Mouse (Mus musculus) heart, embryonic 10.5 days (tissue): ENCODE data around the gene Samd4b. TPM values are rescaled to one million over a fixed set of nuclear protein-coding genes. Genes with fewer than 3 reads are reported as not detected.

Experiments used
- DNase-seq: peaks from one replicate; pipeline ENCODE4 v3.0.0-alpha.2; 2017; ENCODE audit warnings: low spot score
- H3K27ac ChIP-seq: fragments of 300-500 bp; sonication (generic); 2 replicates; pipeline ENCODE4 v1.5.1; 2016; ENCODE audit warnings: mild to moderate bottlenecking
- H3K27me3 ChIP-seq: fragments of 300-500 bp; sonication (generic); 2 replicates; pipeline ENCODE4 v1.6.1; 2016; ENCODE audit warnings: mild to moderate bottlenecking; ENCODE audit not compliant: poor library complexity, insufficient read depth, severe bottlenecking
- H3K36me3 ChIP-seq: fragments of 300-500 bp; sonication (generic); 2 replicates; pipeline ENCODE4 v1.6.1; 2016; ENCODE audit warnings: mild to moderate bottlenecking, moderate library complexity
- H3K4me1 ChIP-seq: fragments of 300-500 bp; sonication (generic); 2 replicates; pipeline ENCODE4 v1.6.1; 2016; ENCODE audit warnings: mild to moderate bottlenecking
- H3K4me3 ChIP-seq: fragments of 300-500 bp; sonication (generic); 2 replicates; pipeline ENCODE4 v1.5.1; 2016; ENCODE audit warnings: mild to moderate bottlenecking, moderate library complexity
- H3K9me3 ChIP-seq: fragments of 300-500 bp; sonication (generic); 2 replicates; pipeline ENCODE4 v1.6.1; 2016; ENCODE audit warnings: mild to moderate bottlenecking, moderate library complexity
- WGBS: fragments of 180-500 bp; shearing (Covaris S2); methylation state at CpG from one replicate; pipeline ENCODE4 v1.1.7; 2016; 5-methylcytosine and 5-hydroxymethylcytosine counted together
- polyA plus RNA-seq: library from polyadenylated mRNA; unstranded; fragments of >200 nt; fragmentation: Nextera tagmentation; extraction: Ambion mirVana; gene quantifications from 2 replicates; pipeline ENCODE4 v1.2.1, GENCODE M21; 2016

Samd4b gene
- polyA plus RNA-seq, 1 experiment from 2014 or later, result 29.7 TPM

DNA sequence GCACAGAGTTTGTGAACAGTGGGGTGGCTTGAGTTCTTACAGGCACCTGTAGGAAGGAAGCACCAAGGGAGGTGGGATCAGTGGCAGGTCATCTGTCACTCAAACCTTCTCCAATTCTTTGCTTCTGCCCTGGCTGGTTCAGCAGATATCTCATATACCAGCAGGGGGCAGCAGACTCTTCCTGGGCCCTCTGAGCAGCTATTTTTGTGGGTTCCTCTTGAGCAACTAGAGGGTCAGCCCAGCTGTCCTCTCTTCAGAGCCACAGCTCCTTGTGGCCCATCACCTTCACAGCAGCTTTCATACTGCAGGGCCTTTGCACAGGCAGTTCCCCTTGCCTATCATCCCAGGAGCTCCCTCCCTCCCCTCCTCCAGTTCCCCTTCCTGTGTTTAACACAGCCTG lies 29.7 kb downstream of the Samd4b start:
- no peak for DNase-seq
- Histone ChIP-seq H3K36me3 (peaks cover 66% of the 10 kb centered on the region), H3K4me1 (peaks cover 41% of the 10 kb centered on the region), H3K4me3 (no peak overlapping the region), H3K27ac (no peak overlapping the region), H3K9me3 (no peaks in the 10 kb centered on the region), H3K27me3 (no peaks in the 10 kb centered on the region)

DNA sequence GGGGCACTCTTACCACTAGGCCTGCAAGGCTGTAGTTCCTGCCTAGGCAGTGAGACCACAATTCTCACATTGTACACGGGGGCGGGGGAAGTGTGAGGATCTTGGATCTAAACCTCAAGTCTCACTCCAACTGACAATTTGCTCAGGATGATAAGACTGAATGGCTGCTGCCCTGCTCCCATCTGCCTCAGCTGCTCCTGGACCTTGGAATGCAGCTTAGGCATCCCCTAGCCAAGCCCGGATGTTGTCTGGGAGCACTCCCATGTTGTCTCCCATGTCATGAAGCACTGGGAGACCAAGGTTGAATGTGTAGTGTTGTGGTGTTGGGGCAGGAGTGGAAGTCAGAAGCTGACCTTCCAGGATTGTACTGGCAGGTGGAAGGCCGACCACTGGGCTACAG lies 30.4 kb downstream of the Samd4b start:
- WGBS, result 79% methylated on average over 4 of the region's 4 CpGs
- Histone ChIP-seq H3K4me1 (peaks cover 34% of the 10 kb centered on the region), H3K4me3 (no peak overlapping the region), H3K9me3 (no peaks in the 10 kb centered on the region), H3K36me3 (peaks cover 73% of the 10 kb centered on the region), H3K27me3 (no peaks in the 10 kb centered on the region), H3K27ac (no peak overlapping the region)
- DNase-seq, result no peak

DNA sequence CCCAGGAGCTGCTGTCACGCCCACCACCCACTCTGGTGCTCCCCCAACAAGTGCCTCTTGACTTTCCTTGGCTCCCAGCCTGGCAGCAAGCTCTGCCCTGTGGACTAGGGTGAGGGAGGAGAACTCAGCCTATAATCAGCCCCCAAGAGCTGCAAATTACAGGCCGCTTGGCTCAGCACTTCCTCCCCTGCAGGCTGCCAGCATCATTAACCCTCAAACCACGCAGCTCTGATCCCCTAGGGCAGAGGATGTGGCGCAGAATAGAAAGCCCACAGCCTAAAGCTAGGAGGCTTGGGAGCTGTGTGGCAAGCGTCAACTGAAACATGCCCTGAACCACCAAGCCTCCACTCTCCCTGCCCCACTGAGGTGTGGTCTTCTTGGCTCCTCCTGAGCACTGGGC lies 32.5 kb downstream of the Samd4b start:
- Histone ChIP-seq H3K36me3 (peaks cover 92% of the 10 kb centered on the region), H3K4me1 (peaks cover 14% of the 10 kb centered on the region), H3K9me3 (no peaks in the 10 kb centered on the region), H3K27me3 (no peaks in the 10 kb centered on the region), H3K4me3 (no peak overlapping the region), H3K27ac (no peak overlapping the region)
- no peak for DNase-seq
- WGBS, result 80% methylated on average over 5 of the region's 5 CpGs

DNA sequence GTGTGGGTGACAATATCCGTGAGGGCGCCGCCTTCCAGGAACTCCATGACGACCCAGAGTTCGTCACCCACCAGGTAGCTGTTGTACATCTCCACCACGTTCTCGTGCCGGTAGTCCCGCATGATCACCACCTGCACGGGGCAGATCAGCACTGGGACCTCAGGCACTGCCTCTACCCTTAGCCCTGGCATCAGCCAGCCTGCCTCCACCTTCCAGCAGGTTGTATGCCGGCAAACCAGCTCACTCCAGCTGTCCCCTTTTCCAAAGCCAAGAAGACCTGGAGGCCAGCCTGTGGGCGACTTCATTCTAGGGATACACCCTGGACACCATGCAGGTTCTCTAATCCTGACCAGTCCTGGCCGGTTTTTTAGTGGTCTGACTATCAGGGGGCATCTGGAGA lies 35.0 kb downstream of the Samd4b start:
- Histone ChIP-seq H3K4me1 (peaks cover 21% of the 10 kb centered on the region), H3K36me3 (peaks cover 90% of the 10 kb centered on the region), H3K4me3 (no peak overlapping the region), H3K27ac (no peak overlapping the region), H3K27me3 (no peaks in the 10 kb centered on the region), H3K9me3 (no peaks in the 10 kb centered on the region)
- 96% methylated on average over 13 of the region's 13 CpGs for WGBS
- no peak for DNase-seq

DNA sequence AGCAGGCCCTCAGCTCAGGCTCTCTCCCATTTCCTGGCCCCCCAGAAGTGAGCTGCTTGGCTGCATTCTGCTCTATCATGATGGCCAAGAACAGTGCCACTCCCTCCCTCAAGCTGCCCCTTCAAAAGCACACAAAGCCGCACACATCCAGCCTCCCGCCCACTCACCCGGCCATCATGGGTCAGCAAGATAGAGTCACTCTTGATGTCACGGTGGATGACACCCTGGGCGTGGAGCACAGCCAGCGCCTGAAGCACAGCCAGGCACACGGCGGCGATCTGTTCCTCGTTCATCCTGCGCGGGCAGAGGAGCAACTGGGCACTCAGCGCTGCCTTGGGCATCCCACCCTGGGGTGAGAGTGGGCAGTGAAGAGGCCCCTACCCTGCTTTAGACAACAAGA lies 35.6 kb downstream of the Samd4b start:
- Histone ChIP-seq H3K4me3 (no peak overlapping the region; the same call in 1 of the 2 replicates), H3K9me3 (no peaks in the 10 kb centered on the region), H3K4me1 (peaks cover 27% of the 10 kb centered on the region), H3K36me3 (peaks cover 86% of the 10 kb centered on the region), H3K27ac (no peak overlapping the region), H3K27me3 (no peaks in the 10 kb centered on the region)
- no peak for DNase-seq
- WGBS, result 89% methylated on average over 13 of the region's 13 CpGs

DNA sequence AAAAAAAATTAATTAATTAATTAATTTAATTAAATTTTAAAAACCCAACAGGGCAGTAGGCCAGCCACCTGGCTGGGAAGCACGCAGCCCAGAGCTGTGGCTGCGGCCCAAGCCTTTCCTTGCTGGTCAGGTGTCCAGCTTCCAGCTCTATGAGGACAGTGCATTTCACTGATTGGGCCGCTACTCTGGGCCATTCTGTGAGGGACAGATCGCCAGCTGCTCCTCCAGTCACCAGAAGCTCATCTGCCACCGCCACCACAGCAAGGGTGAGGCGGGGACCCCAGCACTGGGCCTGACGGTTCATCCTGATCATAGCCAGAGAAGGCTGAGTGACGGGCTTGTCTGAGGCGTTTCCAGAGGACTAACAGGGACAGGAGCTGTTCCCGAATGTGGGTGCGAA lies 36.0 kb downstream of the Samd4b start:
- H3K4me1 ChIP-seq, result peaks cover 31% of the 10 kb centered on the region
- H3K27me3 ChIP-seq, result no peaks in the 10 kb centered on the region
- no peaks in the 10 kb centered on the region for H3K9me3 ChIP-seq
- no peak overlapping the region for H3K4me3 ChIP-seq
- peaks cover 84% of the 10 kb centered on the region for H3K36me3 ChIP-seq
- H3K27ac ChIP-seq, result no peak overlapping the region
- WGBS, result 85% methylated on average over 11 of the region's 11 CpGs
- no peak for DNase-seq

DNA sequence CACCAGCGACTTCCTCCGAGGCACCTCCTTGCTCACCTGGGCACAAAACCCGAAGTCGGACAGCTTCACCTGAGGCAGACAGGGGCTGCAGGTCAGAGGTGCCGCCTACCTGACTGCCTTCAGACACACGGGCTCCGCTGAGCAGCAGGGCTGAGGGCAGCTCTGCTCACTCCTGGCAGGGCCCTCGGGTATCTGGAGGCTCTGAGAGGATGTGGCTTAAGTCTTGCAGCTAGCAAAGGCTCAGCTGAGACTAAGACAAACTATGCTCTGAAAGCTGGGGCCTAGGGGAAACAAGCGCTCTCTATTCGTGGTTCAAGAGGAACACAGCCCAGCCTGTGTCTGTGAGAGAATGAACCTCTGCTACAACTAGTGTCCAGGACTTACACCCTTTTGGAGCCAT lies 37.1 kb downstream of the Samd4b start:
- H3K9me3 ChIP-seq, result no peaks in the 10 kb centered on the region
- no peak overlapping the region for H3K4me3 ChIP-seq
- H3K27me3 ChIP-seq, result no peaks in the 10 kb centered on the region
- H3K36me3 ChIP-seq, result peaks cover 74% of the 10 kb centered on the region
- H3K27ac ChIP-seq, result no peak overlapping the region
- H3K4me1 ChIP-seq, result peaks cover 42% of the 10 kb centered on the region
- DNase-seq, result no peak
- 95% methylated on average over 10 of the region's 10 CpGs for WGBS

DNA sequence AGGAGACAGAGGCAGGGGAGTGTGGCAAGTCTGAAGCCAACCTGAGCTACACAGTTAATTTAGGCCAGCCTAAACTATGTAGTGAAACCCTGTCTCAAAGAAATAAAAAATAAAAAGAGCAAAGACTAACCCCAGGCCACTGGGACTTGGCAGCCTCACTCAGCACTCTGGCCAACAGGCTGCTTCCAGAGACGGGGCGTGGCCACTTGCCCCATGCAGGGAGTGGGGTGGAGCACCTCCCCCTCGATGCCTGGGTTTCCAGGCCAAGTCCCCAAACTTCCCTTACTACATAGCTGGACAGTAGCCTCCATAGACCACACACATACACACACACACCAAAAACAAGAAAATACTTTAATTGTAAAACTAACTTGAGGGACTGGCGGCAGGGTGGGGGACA lies 39.5 kb downstream of the Samd4b start:
- Histone ChIP-seq H3K9me3 (no peaks in the 10 kb centered on the region), H3K27ac (no peak overlapping the region), H3K36me3 (peaks cover 51% of the 10 kb centered on the region), H3K27me3 (no peaks in the 10 kb centered on the region), H3K4me1 (peaks cover 47% of the 10 kb centered on the region), H3K4me3 (no peak overlapping the region)
- no peak for DNase-seq
- WGBS, result 59% methylated on average over 4 of the region's 4 CpGs

DNA sequence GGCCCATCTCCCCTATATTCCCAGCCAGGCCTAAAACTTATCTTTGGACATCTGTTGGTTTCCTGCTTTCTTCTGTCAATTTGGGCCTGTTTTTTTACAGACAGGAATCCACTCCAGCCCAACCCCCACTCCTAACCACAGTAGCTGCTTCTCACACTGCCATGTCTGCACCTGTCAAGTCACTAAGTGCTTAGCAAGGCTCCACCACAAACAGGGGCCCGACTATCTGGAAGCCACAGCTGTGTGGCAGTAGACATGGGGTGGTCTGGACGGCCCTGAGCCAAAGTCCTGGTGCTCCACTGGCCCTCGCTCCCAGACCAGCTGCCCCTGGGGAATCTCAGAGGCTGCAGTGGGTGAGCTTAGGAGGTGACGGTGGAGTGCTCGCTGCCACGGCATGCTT lies 40.2 kb downstream of the Samd4b start:
- H3K27ac ChIP-seq, result no peak overlapping the region
- 0 out of 2 replicates have a peak overlapping the region, but pooled peaks have one; percentile 16 for H3K4me3 ChIP-seq
- peaks cover 47% of the 10 kb centered on the region for H3K4me1 ChIP-seq
- H3K9me3 ChIP-seq, result peaks cover 4% of the 10 kb centered on the region; the same call in 1 of the 2 replicates
- DNase-seq, result no peak
- H3K27me3 ChIP-seq, result no peaks in the 10 kb centered on the region
- WGBS, result 34% methylated on average over 6 of the region's 6 CpGs
- peaks cover 43% of the 10 kb centered on the region for H3K36me3 ChIP-seq

DNA sequence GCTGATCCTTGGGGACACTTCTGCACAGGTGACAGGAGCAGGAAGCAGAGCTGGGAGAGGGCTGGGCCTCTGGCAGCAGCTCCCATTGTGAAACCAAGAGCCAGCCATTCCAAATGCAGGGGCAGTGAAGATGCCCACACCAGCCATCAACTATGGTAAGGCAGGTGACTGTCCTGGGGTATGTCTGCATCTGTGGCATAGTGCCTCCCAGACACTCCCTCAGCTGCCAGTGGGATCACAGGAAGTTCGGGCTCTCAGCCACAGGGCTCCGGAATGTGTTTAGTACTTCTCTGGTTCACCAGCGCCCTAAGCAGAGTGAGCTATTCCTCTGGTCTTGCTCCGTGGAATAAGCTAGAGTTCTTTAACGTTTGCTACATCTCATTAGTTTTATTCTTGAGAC lies 40.9 kb downstream of the Samd4b start:
- WGBS, result 65% methylated on average over 5 of the region's 5 CpGs
- no peak for DNase-seq
- Histone ChIP-seq H3K4me3 (no peak overlapping the region), H3K36me3 (peaks cover 37% of the 10 kb centered on the region), H3K4me1 (peaks cover 47% of the 10 kb centered on the region), H3K27ac (no peak overlapping the region), H3K9me3 (peaks cover 4% of the 10 kb centered on the region; the same call in 1 of the 2 replicates), H3K27me3 (no peaks in the 10 kb centered on the region)

DNA sequence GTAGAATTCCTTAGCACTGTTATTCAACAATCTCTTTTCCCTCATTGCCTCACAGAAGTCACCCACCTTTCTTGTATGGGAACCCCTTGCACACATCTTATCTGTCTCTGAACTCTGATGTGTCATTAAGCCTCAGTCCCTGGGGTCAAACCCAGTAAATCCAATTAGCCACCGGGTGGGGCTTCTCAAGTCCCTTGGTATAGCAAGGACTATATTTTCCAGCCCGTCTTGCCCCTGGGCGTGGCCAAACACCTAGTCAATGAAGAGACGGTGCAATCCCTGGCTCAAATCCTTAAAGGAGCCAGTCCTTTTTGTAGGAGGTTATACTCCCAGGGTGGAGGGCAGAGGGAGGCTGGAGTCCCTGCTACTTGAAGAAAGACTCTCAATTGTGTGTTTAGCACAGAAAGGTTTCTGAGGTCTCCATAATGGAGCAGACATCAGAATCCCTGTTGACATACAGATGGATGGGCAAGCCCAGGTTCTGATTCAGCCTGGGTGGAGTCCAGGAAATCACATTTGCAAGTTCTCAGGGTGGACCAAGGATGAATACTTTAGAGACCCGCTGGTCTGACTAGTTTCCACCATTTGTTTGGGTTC lies 41.9 kb downstream of the Samd4b start:
- 0 out of 2 replicates have a peak overlapping the region, but pooled peaks have one; percentile 17 for H3K27ac ChIP-seq
- H3K36me3 ChIP-seq, result peaks cover 29% of the 10 kb centered on the region
- peaks cover 47% of the 10 kb centered on the region for H3K4me1 ChIP-seq
- DNase-seq, result no peak
- 13% methylated on average over 5 of the region's 5 CpGs for WGBS
- H3K27me3 ChIP-seq, result no peaks in the 10 kb centered on the region
- peaks cover 4% of the 10 kb centered on the region; the same call in 1 of the 2 replicates for H3K9me3 ChIP-seq
- no peak overlapping the region for H3K4me3 ChIP-seq

DNA sequence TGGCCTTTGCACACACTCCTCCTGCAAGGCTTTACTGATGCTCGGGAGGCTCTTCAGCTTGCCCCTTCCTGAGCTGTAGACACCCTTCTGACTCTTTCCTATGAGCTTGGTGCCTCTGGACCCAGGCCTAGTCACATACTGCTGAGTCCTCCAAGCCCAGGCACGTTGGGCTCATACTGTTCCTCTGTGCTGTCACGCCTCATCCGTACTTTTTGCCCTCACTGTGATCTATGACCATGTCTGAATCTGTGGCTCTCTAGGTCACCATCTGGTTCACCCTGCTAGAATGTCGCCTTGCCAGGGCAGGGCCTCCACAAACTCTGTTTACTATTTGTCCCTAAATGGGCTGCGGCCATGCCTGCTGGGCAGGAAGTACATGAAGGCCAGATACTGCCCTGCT lies 44.9 kb downstream of the Samd4b start:
- peaks cover 7% of the 10 kb centered on the region for H3K27me3 ChIP-seq
- H3K4me1 ChIP-seq, result peaks cover 27% of the 10 kb centered on the region
- peaks cover 4% of the 10 kb centered on the region; the same call in 1 of the 2 replicates for H3K9me3 ChIP-seq
- H3K27ac ChIP-seq, result no peak overlapping the region
- H3K36me3 ChIP-seq, result 0 out of 2 replicates have a peak, but pooled peaks cover 6% of the 10 kb centered on the region
- WGBS, result 91% methylated on average over 6 of the region's 6 CpGs
- H3K4me3 ChIP-seq, result no peak overlapping the region
- DNase-seq, result no peak

DNA sequence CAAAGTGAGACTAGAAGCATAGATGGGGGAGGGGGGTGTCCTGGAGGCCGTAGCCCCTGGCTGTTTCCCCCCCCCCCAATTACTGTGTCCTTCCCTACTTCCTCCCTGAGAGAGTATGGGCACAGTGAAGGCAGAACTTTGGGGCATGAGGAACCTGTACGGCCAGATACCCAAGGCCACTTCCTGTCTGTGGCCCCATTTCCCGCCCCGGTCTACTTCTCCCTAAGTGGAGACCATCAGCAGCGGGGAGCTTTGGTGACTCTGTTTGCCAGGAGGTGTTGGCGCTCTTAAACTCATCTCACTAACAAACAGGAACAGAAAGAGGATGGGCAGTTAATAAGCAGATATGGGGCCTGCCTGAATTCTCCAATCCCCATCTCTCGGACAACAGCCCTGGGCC lies 50.3 kb downstream of the Samd4b start:
- no peak overlapping the region for H3K27ac ChIP-seq
- DNase-seq, result no peak
- H3K9me3 ChIP-seq, result no peaks in the 10 kb centered on the region
- WGBS, result 65% methylated on average over 7 of the region's 7 CpGs
- peak overlapping the region; percentile 53; the same call in 1 of the 2 replicates for H3K4me3 ChIP-seq
- H3K36me3 ChIP-seq, result no peaks in the 10 kb centered on the region
- peaks cover 27% of the 10 kb centered on the region for H3K4me1 ChIP-seq
- peaks cover 61% of the 10 kb centered on the region for H3K27me3 ChIP-seq

DNA sequence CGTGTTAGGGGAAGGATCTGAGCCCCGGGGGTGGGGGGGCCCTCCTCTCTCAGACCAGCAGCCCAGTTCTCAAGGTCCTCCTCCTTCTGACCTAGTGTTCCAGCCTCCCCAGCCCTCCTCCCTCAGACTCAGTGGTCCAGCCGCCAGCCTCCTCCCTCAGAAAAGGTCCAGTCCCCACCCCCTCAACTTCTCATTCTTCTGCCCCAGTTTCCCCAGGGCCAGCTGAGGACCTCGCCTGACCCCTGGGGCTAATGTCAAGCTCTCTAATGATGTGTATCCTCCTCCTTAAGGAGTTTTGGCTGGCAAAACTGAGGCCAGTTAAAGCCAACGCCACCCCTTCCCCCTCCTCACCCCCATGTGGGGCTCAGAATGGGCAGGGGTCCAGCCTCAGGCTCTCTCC lies 50.8 kb downstream of the Samd4b start, which contains the start of gene Nccrp1:
Nccrp1 (minus strand) TSS at position 101 of the 400 bp plus-strand sequence.
- DNase-seq, result no peak
- Histone ChIP-seq H3K36me3 (no peaks in the 10 kb centered on the region), H3K9me3 (no peaks in the 10 kb centered on the region), H3K4me1 (peaks cover 27% of the 10 kb centered on the region), H3K4me3 (peak within 1 kb of the TSS; percentile 53), H3K27ac (0 out of 2 replicates have a peak within 1 kb of the TSS, but pooled peaks have one; percentile 16), H3K27me3 (peaks cover 66% of the 10 kb centered on the region)
- WGBS, result 12% methylated on average over 5 of the region's 5 CpGs
